Mouse (Mus musculus) layer of hippocampus, adult 18-20 months (tissue): ENCODE results near the gene Gpa33. TPM values are rescaled to one million over a fixed set of nuclear protein-coding genes. Genes with fewer than 3 reads are reported as not detected.

Source experiments
- DNase-seq, 2 experiments: peaks; one replicate each; pipeline ENCODE4 v3.0.0; 2022; ENCODE audit warnings: low spot score in 2 of 2
- long read RNA-seq: library from polyadenylated mRNA; stranded (forward); transcript quantifications from one replicate; pipeline ENCODE4 v2.0.0, GENCODE M21; 2021
- total RNA-seq, 2 experiments: library from RNA; stranded (reverse); gene quantifications; 2 replicates each; pipeline ENCODE4 v1.2.3; 2021

Gpa33 gene
- total RNA-seq = not detected
- long read RNA-seq = 0 reads

- DNase-seq = no peak
Measured at GRCm38 (mm10) chr1:166130224-166130860, at the start of gene Gpa33. Gene Gpa33 (plus strand): TSS chr1:166130238.

- DNase-seq = no peak
Measured at GRCm38 (mm10) chr1:166088446-166089170, 41.4 kb upstream of the Gpa33 start.

- no peak for DNase-seq
Measured at GRCm38 (mm10) chr1:166089337-166089736, 40.7 kb upstream of the Gpa33 start.

GRCm38 (mm10) chr1:166089739-166090138 is 40.3 kb upstream of the Gpa33 start:
- no peak for DNase-seq

- no peak for DNase-seq
Measured at GRCm38 (mm10) chr1:166090306-166090705, 39.7 kb upstream of the Gpa33 start.

GRCm38 (mm10) chr1:166094462-166094861 is 35.6 kb upstream of the Gpa33 start:
- DNase-seq = no peak

GRCm38 (mm10) chr1:166098120-166098519 is 31.9 kb upstream of the Gpa33 start:
- DNase-seq = no peak

- DNase-seq = no peak
Measured at GRCm38 (mm10) chr1:166102920-166103608, 27.0 kb upstream of the Gpa33 start.

- no peak for DNase-seq
Measured at GRCm38 (mm10) chr1:166104858-166105257, 25.2 kb upstream of the Gpa33 start.

GRCm38 (mm10) chr1:166105464-166105863 is 24.6 kb upstream of the Gpa33 start:
- no peak for DNase-seq

- DNase-seq = no peak
Measured at GRCm38 (mm10) chr1:166114986-166115385, 15.1 kb upstream of the Gpa33 start.

GRCm38 (mm10) chr1:166115719-166116118 is 14.3 kb upstream of the Gpa33 start:
- no peak for DNase-seq

- DNase-seq = no peak
Measured at GRCm38 (mm10) chr1:166117866-166118639, 12.0 kb upstream of the Gpa33 start.

GRCm38 (mm10) chr1:166122114-166122513 is 7.9 kb upstream of the Gpa33 start:
- DNase-seq = no peak

GRCm38 (mm10) chr1:166123045-166123444 is 7.0 kb upstream of the Gpa33 start:
- no peak for DNase-seq

GRCm38 (mm10) chr1:166123751-166124150 is 6.3 kb upstream of the Gpa33 start:
- DNase-seq = no peak

GRCm38 (mm10) chr1:166124932-166125593 is 5.0 kb upstream of the Gpa33 start:
- no peak for DNase-seq

GRCm38 (mm10) chr1:166126290-166126689 is 3.7 kb upstream of the Gpa33 start:
- no peak for DNase-seq

- no peak for DNase-seq
Measured at GRCm38 (mm10) chr1:166126795-166127194, 3.2 kb upstream of the Gpa33 start.

- no peak for DNase-seq
Measured at GRCm38 (mm10) chr1:166127719-166128118, 2.3 kb upstream of the Gpa33 start, which contains the start of gene Dusp27. Gene Dusp27 (minus strand): TSS chr1:166127922.

- no peak for DNase-seq
Measured at GRCm38 (mm10) chr1:166128551-166128950, 1.5 kb upstream of the Gpa33 start.
